Mouse (Mus musculus) neural tube, embryonic 14.5 days (tissue): ENCODE results near the gene Unc80. TPM values are rescaled to one million over a fixed set of nuclear protein-coding genes. Genes with fewer than 3 reads are reported as not detected.

ENCODE experiments used
- ATAC-seq: fragments of 200-750 bp; cut with Nextera tagmentation; 2 replicates; pipeline ENCODE4 v1.8.0; 2017; ENCODE audit warnings: low read depth, mild to moderate bottlenecking, moderate TSS enrichment, moderate library complexity
- H3K27ac ChIP-seq: fragments of 300-500 bp; sonication (generic); 2 replicates; pipeline ENCODE4 v1.5.1; 2014; ENCODE audit warnings: low read depth, mild to moderate bottlenecking, control low read depth, low read length, moderate library complexity, mixed read lengths
- H3K27me3 ChIP-seq: fragments of 300-500 bp; sonication (generic); 2 replicates; pipeline ENCODE4 v1.6.1; 2014; ENCODE audit warnings: low read length; ENCODE audit not compliant: control insufficient read depth, insufficient read depth
- H3K36me3 ChIP-seq: fragments of 300-500 bp; sonication (generic); 2 replicates; pipeline ENCODE4 v1.6.1; 2014; ENCODE audit warnings: low read length, mixed read lengths; ENCODE audit not compliant: control insufficient read depth, insufficient read depth
- H3K4me1 ChIP-seq: fragments of 300-500 bp; sonication (generic); 2 replicates; pipeline ENCODE4 v1.6.1; 2014; ENCODE audit warnings: low read length; ENCODE audit not compliant: control insufficient read depth, insufficient read depth
- H3K4me2 ChIP-seq: fragments of 300-500 bp; sonication (generic); 2 replicates; pipeline ENCODE4 v1.6.1; 2014; ENCODE audit warnings: mild to moderate bottlenecking, low read depth, low read length, control low read depth
- H3K4me3 ChIP-seq: fragments of 300-500 bp; sonication (generic); 2 replicates; pipeline ENCODE4 v1.5.1; 2014; ENCODE audit warnings: low read depth, low read length, control low read depth, mixed read lengths
- H3K9ac ChIP-seq: fragments of 300-500 bp; sonication (generic); replicated peaks from 2 replicates; pipeline ENCODE4 v1.6.1; 2014; ENCODE audit warnings: low read depth, mild to moderate bottlenecking, control low read depth, low read length, mixed read lengths
- H3K9me3 ChIP-seq: fragments of 300-500 bp; sonication (generic); 2 replicates; pipeline ENCODE4 v1.6.1; 2016; ENCODE audit warnings: low read length; ENCODE audit not compliant: control insufficient read depth
- WGBS: fragments of 180-500 bp; shearing (Covaris S2); extraction: QIAGEN DNeasy Blood & Tissue Kit; methylation state at CpG from one replicate; pipeline ENCODE4 v1.1.7; 2014; 5-methylcytosine and 5-hydroxymethylcytosine counted together
- polyA plus RNA-seq: library from polyadenylated mRNA; unstranded; fragments of >200 nt; fragmentation: Nextera tagmentation; extraction: Ambion mirVana; gene quantifications from 2 replicates; pipeline ENCODE4 v1.2.1, GENCODE M21; 2014

Gene Unc80
- polyA plus RNA-seq, 1 experiment from 2014 or later: 21.3 TPM

DNA sequence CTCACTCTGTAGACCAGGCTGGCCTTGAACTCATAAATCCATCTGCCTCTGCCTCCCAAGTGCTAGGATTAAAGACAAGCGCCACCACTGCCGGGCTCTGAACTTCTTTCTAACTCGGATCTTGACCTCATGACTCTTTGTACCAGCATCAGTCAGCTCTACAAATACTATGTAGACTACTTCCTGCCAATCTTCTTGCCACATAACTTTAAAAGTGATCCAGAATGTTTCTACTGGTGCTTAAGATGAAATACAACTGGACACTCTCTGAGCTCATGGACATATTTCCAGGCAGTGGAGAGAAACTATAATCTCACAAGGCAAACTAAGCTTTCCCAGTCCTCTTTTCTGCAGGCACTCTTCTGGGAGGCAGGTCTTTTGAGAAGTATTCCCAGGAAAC lies 8.8 kb upstream of the Unc80 start:
- Histone ChIP-seq H3K4me3 (no peak overlapping the region), H3K4me2 (no peak overlapping the region), H3K9ac (no peak overlapping the region), H3K36me3 (no peaks in the 10 kb centered on the region), H3K4me1 (no peaks in the 10 kb centered on the region), H3K27me3 (no peaks in the 10 kb centered on the region), H3K9me3 (no peaks in the 10 kb centered on the region), H3K27ac (no peak overlapping the region)
- 77% methylated on average over 3 of the region's 3 CpGs for WGBS
- no peak for ATAC-seq

DNA sequence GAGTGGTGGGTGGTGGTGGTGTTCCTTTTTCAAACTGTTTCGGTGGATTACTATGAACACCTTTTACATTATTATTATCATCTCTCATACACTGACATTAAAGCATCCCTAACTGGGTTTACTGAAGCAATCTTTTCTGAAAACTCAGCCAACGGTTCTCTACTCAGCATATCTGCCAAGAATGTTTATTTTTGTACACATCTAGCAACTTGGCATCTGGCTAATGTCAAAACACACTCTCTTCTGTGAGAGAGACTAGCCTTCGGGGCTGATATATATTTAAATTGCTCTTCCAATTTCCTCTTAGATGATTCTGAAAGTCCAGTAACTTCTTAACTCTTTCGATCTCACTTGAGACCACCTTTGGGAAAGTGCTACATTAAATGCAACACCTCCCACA lies 7.3 kb upstream of the Unc80 start:
- WGBS: 87% methylated on average over 4 of the region's 4 CpGs
- no peaks in the 10 kb centered on the region for H3K4me1 ChIP-seq
- no peaks in the 10 kb centered on the region for H3K9me3 ChIP-seq

DNA sequence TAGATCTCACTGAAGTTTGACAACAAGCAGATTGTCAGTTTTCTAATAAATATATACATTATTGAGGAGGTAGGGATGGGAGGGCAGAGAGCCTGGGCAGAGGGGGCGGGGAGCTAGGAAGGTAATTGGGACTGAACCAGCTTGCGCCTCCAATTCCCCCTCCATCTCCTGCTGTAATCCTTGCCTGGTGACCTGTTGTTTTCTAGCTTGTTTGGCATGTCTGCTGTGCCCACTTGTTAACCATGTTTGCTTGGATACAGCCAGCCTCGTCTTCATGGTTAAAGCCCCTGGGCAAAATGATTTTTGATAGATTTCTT lies 495 bp downstream of the Unc80 start:
- no peaks in the 10 kb centered on the region for H3K9me3 ChIP-seq
- H3K9ac ChIP-seq: peak overlapping the region; percentile 69
- no peak overlapping the region for H3K27ac ChIP-seq
- peak overlapping the region; percentile 72 for H3K4me3 ChIP-seq
- WGBS: 1% methylated on average over 3 of the region's 3 CpGs
- peak; percentile 51; the same call in 1 of the 2 replicates for ATAC-seq
- H3K4me2 ChIP-seq: peak overlapping the region; percentile 78
- no peaks in the 10 kb centered on the region for H3K36me3 ChIP-seq
- H3K4me1 ChIP-seq: peaks cover 7% of the 10 kb centered on the region; the same call in 1 of the 2 replicates
- no peaks in the 10 kb centered on the region for H3K27me3 ChIP-seq

More for the DNA sequence above, 7.3 kb upstream of the Unc80 start:
- no peak overlapping the region for H3K27ac ChIP-seq
- no peak for ATAC-seq
- no peaks in the 10 kb centered on the region for H3K36me3 ChIP-seq
- no peak overlapping the region for H3K9ac ChIP-seq
- H3K4me3 ChIP-seq: no peak overlapping the region
- H3K4me2 ChIP-seq: no peak overlapping the region
- no peaks in the 10 kb centered on the region for H3K27me3 ChIP-seq

DNA sequence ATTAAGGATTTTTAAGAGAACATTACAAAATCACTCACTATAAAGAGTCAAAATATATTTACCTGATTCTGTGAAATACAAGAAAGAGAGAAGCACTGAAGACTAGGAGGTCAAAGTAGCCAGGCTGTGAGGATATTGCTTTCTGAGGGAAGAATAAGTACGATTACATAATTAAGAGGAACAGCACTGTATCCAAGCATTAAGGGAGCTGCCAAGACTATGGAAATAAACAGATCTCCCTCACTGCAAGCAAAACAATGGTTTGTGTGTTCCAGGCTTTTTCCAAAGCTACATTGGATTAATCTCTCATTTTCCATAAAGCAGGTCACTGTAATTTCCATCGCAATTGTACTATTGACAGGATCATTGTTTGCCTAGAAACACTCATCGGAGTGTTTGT lies 14.6 kb downstream of the Unc80 start:
- Histone ChIP-seq H3K36me3 (no peaks in the 10 kb centered on the region), H3K9ac (no peak overlapping the region), H3K27ac (no peak overlapping the region), H3K4me2 (no peak overlapping the region), H3K4me3 (no peak overlapping the region), H3K9me3 (no peaks in the 10 kb centered on the region), H3K27me3 (no peaks in the 10 kb centered on the region), H3K4me1 (no peaks in the 10 kb centered on the region)
- WGBS: 89% methylated on average over 3 of the region's 3 CpGs
- ATAC-seq: no peak

DNA sequence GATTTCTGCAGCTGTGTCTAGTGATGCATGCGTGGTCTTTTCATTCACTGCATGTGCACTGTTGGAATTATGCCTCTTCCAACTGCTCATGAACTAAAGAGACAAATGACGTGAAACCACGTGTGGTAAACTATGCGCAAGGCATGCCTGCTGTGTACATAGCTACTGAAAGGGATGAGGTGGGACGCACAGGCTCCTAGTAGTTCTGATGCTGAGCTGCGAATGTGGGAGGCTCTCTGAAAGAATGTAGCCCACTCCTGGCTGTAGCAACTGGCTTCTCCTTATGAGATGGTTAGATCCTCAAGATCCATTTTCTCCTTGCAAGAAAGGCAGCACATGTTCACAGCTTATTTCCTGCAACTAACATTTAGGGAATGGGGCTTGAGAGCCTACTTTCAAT lies 24.9 kb downstream of the Unc80 start:
- no peak overlapping the region for H3K27ac ChIP-seq
- H3K36me3 ChIP-seq: no peaks in the 10 kb centered on the region
- H3K9ac ChIP-seq: no peak overlapping the region
- no peak overlapping the region for H3K4me3 ChIP-seq
- no peaks in the 10 kb centered on the region for H3K27me3 ChIP-seq
- H3K4me2 ChIP-seq: no peak overlapping the region
- no peaks in the 10 kb centered on the region for H3K9me3 ChIP-seq
- no peak for ATAC-seq
- no peaks in the 10 kb centered on the region for H3K4me1 ChIP-seq
- WGBS: 53% methylated on average over 6 of the region's 6 CpGs

DNA sequence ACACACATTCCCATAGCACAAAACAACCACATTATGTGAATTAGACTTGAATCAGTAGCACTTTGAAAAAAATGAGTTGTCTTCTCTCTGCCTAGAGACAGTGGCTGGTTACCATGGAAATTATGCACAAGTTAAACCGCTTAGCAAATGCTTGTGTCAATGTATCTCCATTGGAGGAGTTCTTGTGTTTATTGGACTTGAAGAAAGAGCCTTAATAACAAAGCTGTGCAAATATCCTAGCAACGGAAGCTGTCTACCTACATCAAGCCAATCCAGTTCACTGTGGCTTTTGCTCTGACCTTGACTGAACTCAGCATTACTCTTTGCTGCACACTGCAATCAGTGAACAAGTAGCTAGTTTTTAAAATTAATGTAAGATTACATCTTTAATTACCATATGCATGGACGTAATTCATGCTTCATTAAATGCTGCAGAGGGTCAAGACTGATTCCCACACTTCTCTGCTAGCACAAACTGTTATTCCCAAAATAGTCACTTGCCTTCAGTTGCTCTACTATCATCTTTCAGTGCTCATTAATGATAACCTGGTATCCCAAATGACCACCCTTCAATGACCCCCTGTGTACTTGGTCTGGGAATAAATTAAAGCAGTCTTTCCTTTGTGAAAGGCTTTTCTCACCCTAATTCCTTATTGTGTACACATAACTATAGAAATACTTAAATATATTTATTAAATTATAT lies 27.3 kb downstream of the Unc80 start:
- H3K4me2 ChIP-seq: no peak overlapping the region
- 52% methylated on average over 3 of the region's 3 CpGs for WGBS
- H3K27ac ChIP-seq: no peak overlapping the region
- H3K4me1 ChIP-seq: no peaks in the 10 kb centered on the region
- H3K4me3 ChIP-seq: no peak overlapping the region
- no peaks in the 10 kb centered on the region for H3K36me3 ChIP-seq
- H3K27me3 ChIP-seq: no peaks in the 10 kb centered on the region
- no peaks in the 10 kb centered on the region for H3K9me3 ChIP-seq
- no peak overlapping the region for H3K9ac ChIP-seq
- ATAC-seq: no peak

GRCm38 (mm10) chr1:66550812-66551211 lies 82.6 kb downstream of the Unc80 start:
- H3K27ac ChIP-seq: no peak overlapping the region
- no peak overlapping the region for H3K4me2 ChIP-seq
- no peaks in the 10 kb centered on the region for H3K36me3 ChIP-seq
- H3K9me3 ChIP-seq: no peaks in the 10 kb centered on the region
- no peak overlapping the region for H3K4me3 ChIP-seq
- H3K9ac ChIP-seq: no peak overlapping the region
- no peaks in the 10 kb centered on the region for H3K4me1 ChIP-seq
- H3K27me3 ChIP-seq: no peaks in the 10 kb centered on the region
- 84% methylated on average over 3 of the region's 3 CpGs for WGBS
- no peak for ATAC-seq

- ATAC-seq: no peak
- H3K27me3 ChIP-seq: no peaks in the 10 kb centered on the region
- no peak overlapping the region for H3K27ac ChIP-seq
- H3K4me3 ChIP-seq: no peak overlapping the region
- 73% methylated on average over 5 of the region's 5 CpGs for WGBS
- no peak overlapping the region for H3K9ac ChIP-seq
- H3K4me1 ChIP-seq: no peaks in the 10 kb centered on the region
- no peaks in the 10 kb centered on the region for H3K9me3 ChIP-seq
- no peak overlapping the region for H3K4me2 ChIP-seq
- H3K36me3 ChIP-seq: no peaks in the 10 kb centered on the region
Observed at GRCm38 (mm10) chr1:66552396-66552966, 84.3 kb downstream of the Unc80 start.

- H3K9me3 ChIP-seq: no peaks in the 10 kb centered on the region
- no peak overlapping the region for H3K27ac ChIP-seq
- no peak overlapping the region for H3K4me3 ChIP-seq
- 63% methylated on average over 1 of the region's 1 CpGs for WGBS
- no peaks in the 10 kb centered on the region for H3K27me3 ChIP-seq
- H3K4me2 ChIP-seq: no peak overlapping the region
- peak; percentile 85 for ATAC-seq
- no peak overlapping the region for H3K9ac ChIP-seq
- no peaks in the 10 kb centered on the region for H3K36me3 ChIP-seq
- H3K4me1 ChIP-seq: peaks cover 3% of the 10 kb centered on the region; the same call in 1 of the 2 replicates
Observed at GRCm38 (mm10) chr1:66561636-66562270, 93.6 kb downstream of the Unc80 start.
